Mouse (Mus musculus) stomach, embryonic 16.5 days (tissue): ENCODE results near the gene Ubash3a. TPM values are rescaled to one million over a fixed set of nuclear protein-coding genes. Genes with fewer than 3 reads are reported as not detected.

Source experiments
- ATAC-seq: fragments of 200-750 bp; cut with Nextera tagmentation; 2 replicates; pipeline ENCODE4 v1.8.0; 2017; ENCODE audit warnings: moderate number of reproducible peaks, moderate TSS enrichment; ENCODE audit not compliant: insufficient read depth, low FRiP score
- H3K27ac ChIP-seq: fragments of 300-500 bp; sonication (generic); 2 replicates; pipeline ENCODE4 v1.5.1; 2014; ENCODE audit warnings: low read length
- H3K27me3 ChIP-seq: fragments of 300-500 bp; sonication (generic); 2 replicates; pipeline ENCODE4 v1.6.1; 2014; ENCODE audit warnings: low read length, control low read depth, mixed read lengths; ENCODE audit not compliant: control insufficient read depth, insufficient read depth
- H3K36me3 ChIP-seq: fragments of 300-500 bp; sonication (generic); 2 replicates; pipeline ENCODE4 v1.6.1; 2014; ENCODE audit warnings: low read length; ENCODE audit not compliant: control insufficient read depth, insufficient read depth
- H3K4me1 ChIP-seq: fragments of 300-500 bp; sonication (generic); 2 replicates; pipeline ENCODE4 v1.6.1; 2014; ENCODE audit warnings: low read length, control low read depth, mixed read lengths; ENCODE audit not compliant: control insufficient read depth, insufficient read depth
- H3K4me2 ChIP-seq: fragments of 300-500 bp; sonication (generic); 2 replicates; pipeline ENCODE4 v1.6.1; 2014; ENCODE audit warnings: low read depth, low read length, mixed read lengths
- H3K4me3 ChIP-seq: fragments of 300-500 bp; sonication (generic); replicated peaks from 2 replicates; pipeline ENCODE4 v1.5.1; 2014; ENCODE audit warnings: mild to moderate bottlenecking, low read length
- H3K9ac ChIP-seq: fragments of 300-500 bp; sonication (generic); 2 replicates; pipeline ENCODE4 v1.6.1; 2014; ENCODE audit warnings: low read length
- H3K9me3 ChIP-seq: fragments of 300-500 bp; sonication (generic); replicated peaks from 2 replicates; pipeline ENCODE4 v1.6.1; 2016; ENCODE audit warnings: low read length, control low read depth; ENCODE audit not compliant: control insufficient read depth
- WGBS: fragments of 180-500 bp; shearing (Covaris S2); extraction: QIAGEN DNeasy Blood & Tissue Kit; methylation state at CpG from one replicate; pipeline ENCODE4 v1.1.7; 2014; 5-methylcytosine and 5-hydroxymethylcytosine counted together
- polyA plus RNA-seq: library from polyadenylated mRNA; unstranded; fragments of >200 nt; fragmentation: Nextera tagmentation; extraction: Ambion mirVana; gene quantifications from 2 replicates; pipeline ENCODE4 v1.2.1, GENCODE M21; 2015

Ubash3a gene
- polyA plus RNA-seq, 1 experiment from 2014 or later: 1.1 TPM

- Histone ChIP-seq H3K27me3 (no peaks in the 10 kb centered on the region), H3K4me3 (no peak overlapping the region), H3K9ac (peak overlapping the region; percentile 32), H3K9me3 (no peaks in the 10 kb centered on the region), H3K4me1 (0 out of 2 replicates have a peak, but pooled peaks cover 6% of the 10 kb centered on the region), H3K36me3 (no peaks in the 10 kb centered on the region), H3K4me2 (peak overlapping the region; percentile 32), H3K27ac (peak overlapping the region; percentile 95)
- ATAC-seq: peak; percentile 85
- WGBS: 44% methylated on average over 12 of the region's 12 CpGs
Observed at GRCm38 (mm10) chr17:31183180-31183974, 24.3 kb upstream of the Ubash3a start.

- peak; percentile 65; the same call in 1 of the 2 replicates for ATAC-seq
- Histone ChIP-seq H3K9me3 (no peaks in the 10 kb centered on the region), H3K4me3 (no peak overlapping the region), H3K36me3 (no peaks in the 10 kb centered on the region), H3K9ac (no peak overlapping the region), H3K4me1 (0 out of 2 replicates have a peak, but pooled peaks cover 6% of the 10 kb centered on the region), H3K4me2 (peak overlapping the region; percentile 17; the same call in 1 of the 2 replicates), H3K27ac (peak overlapping the region; percentile 95), H3K27me3 (no peaks in the 10 kb centered on the region)
- WGBS: 67% methylated on average over 12 of the region's 12 CpGs
Observed at GRCm38 (mm10) chr17:31184269-31184990, 23.2 kb upstream of the Ubash3a start.

- H3K9ac ChIP-seq: no peak overlapping the region
- H3K4me3 ChIP-seq: no peak overlapping the region
- H3K4me1 ChIP-seq: no peaks in the 10 kb centered on the region
- no peak for ATAC-seq
- H3K36me3 ChIP-seq: no peaks in the 10 kb centered on the region
- H3K27ac ChIP-seq: no peak overlapping the region
- no peaks in the 10 kb centered on the region for H3K9me3 ChIP-seq
- 23% methylated on average over 4 of the region's 4 CpGs for WGBS
- no peaks in the 10 kb centered on the region for H3K27me3 ChIP-seq
- no peak overlapping the region for H3K4me2 ChIP-seq
Observed at GRCm38 (mm10) chr17:31187370-31187769, 20.3 kb upstream of the Ubash3a start.

DNA sequence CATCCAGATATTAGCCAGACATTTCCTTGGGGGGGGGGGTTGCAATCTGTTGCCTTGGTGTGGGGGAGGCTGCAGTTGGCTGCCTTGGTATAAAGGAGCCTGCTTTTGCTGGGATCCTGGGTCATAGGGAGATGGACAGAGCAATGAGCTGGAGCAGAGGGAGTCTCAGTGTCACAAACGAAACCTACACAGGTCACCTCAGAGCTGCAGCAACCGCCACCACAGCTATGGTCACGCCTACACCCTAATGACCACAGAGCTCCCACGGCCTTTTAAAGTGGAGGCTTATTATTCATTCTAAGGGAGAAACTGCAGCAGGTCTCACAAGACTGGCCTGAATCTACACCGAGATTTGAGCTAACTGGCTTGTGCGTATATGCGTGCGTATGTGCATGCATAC is 15.8 kb upstream of the Ubash3a start:
- Histone ChIP-seq H3K4me3 (no peak overlapping the region), H3K27ac (no peak overlapping the region), H3K4me2 (no peak overlapping the region), H3K36me3 (no peaks in the 10 kb centered on the region), H3K9ac (no peak overlapping the region), H3K4me1 (no peaks in the 10 kb centered on the region), H3K9me3 (no peaks in the 10 kb centered on the region), H3K27me3 (no peaks in the 10 kb centered on the region)
- no peak for ATAC-seq
- WGBS: 68% methylated on average over 8 of the region's 8 CpGs

- Histone ChIP-seq H3K9me3 (no peaks in the 10 kb centered on the region), H3K4me1 (no peaks in the 10 kb centered on the region), H3K27ac (no peak overlapping the region), H3K9ac (no peak overlapping the region), H3K4me3 (no peak overlapping the region), H3K4me2 (no peak overlapping the region), H3K27me3 (no peaks in the 10 kb centered on the region), H3K36me3 (no peaks in the 10 kb centered on the region)
- ATAC-seq: no peak
- 38% methylated on average over 2 of the region's 2 CpGs for whole genome bisulfite sequencing
Observed at GRCm38 (mm10) chr17:31192663-31193062, 15.0 kb upstream of the Ubash3a start.

- whole genome bisulfite sequencing: 65% methylated on average over 9 of the region's 9 CpGs
- peak; percentile 30; the same call in 1 of the 2 replicates for ATAC-seq
- Histone ChIP-seq H3K9ac (no peak overlapping the region), H3K27ac (no peak overlapping the region), H3K36me3 (no peaks in the 10 kb centered on the region), H3K4me1 (no peaks in the 10 kb centered on the region), H3K4me2 (no peak overlapping the region), H3K27me3 (no peaks in the 10 kb centered on the region), H3K9me3 (no peaks in the 10 kb centered on the region), H3K4me3 (no peak overlapping the region)
Observed at GRCm38 (mm10) chr17:31193360-31193759, 14.3 kb upstream of the Ubash3a start.

DNA sequence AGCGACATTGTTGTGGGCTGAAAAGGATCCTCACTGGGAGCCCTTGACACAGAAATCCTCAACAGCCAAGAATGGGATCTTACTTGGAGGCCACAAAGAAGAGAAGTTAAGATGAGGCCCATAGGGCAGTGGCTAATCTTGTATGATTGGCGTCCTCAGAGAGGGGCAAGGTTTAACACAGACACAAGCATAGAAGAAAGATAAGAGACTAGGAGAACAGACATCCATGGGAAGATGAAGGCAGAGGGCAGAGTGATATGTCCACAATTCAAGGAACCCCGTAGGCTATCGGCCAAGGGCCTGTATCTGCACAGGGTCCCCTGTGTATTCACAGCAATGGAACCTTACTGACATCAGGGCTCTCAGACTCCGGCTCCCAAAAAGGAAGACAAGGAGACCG is 12.5 kb upstream of the Ubash3a start:
- no peaks in the 10 kb centered on the region for H3K36me3 ChIP-seq
- WGBS: 87% methylated on average over 6 of the region's 6 CpGs
- no peak overlapping the region for H3K27ac ChIP-seq
- H3K9ac ChIP-seq: no peak overlapping the region
- no peaks in the 10 kb centered on the region for H3K4me1 ChIP-seq
- H3K9me3 ChIP-seq: no peaks in the 10 kb centered on the region
- ATAC-seq: no peak
- H3K27me3 ChIP-seq: no peaks in the 10 kb centered on the region
- H3K4me2 ChIP-seq: no peak overlapping the region
- H3K4me3 ChIP-seq: no peak overlapping the region

DNA sequence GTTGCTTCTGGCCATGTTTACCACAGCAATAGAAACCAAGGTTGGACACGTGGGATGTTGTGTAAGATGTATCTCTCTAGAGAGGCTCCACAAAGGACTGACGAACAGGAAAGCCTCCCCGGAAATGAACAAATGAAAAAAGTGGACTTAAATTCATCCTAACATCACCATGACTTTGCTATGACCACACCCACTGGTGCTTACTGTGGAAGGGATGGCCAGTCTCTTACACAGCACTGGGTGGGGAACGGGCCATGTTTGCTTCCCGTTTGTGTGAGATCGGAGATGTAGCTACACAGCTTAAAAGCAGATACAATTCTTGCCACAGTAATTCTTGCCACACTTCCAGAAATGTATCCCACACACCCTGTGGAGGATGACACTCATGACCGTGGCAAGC is 11.4 kb upstream of the Ubash3a start:
- H3K27ac ChIP-seq: no peak overlapping the region
- no peaks in the 10 kb centered on the region for H3K27me3 ChIP-seq
- H3K4me3 ChIP-seq: no peak overlapping the region
- no peaks in the 10 kb centered on the region for H3K9me3 ChIP-seq
- no peak overlapping the region for H3K4me2 ChIP-seq
- 75% methylated on average over 7 of the region's 7 CpGs for WGBS
- no peak overlapping the region for H3K9ac ChIP-seq
- no peaks in the 10 kb centered on the region for H3K36me3 ChIP-seq
- H3K4me1 ChIP-seq: no peaks in the 10 kb centered on the region
- no peak for ATAC-seq

GRCm38 (mm10) chr17:31198877-31199276 is 8.8 kb upstream of the Ubash3a start, which contains the start of gene Tmprss3:
Gene Tmprss3 (minus strand): TSS chr17:31198977.
- ATAC-seq: no peak
- WGBS: 90% methylated on average over 11 of the region's 11 CpGs

More at GRCm38 (mm10) chr17:31198877-31199276, 8.8 kb upstream of the Ubash3a start, which contains the start of gene Tmprss3:
- no peaks in the 10 kb centered on the region for H3K36me3 ChIP-seq
- H3K27me3 ChIP-seq: no peaks in the 10 kb centered on the region
- H3K27ac ChIP-seq: no peak within 1 kb of the TSS
- H3K9ac ChIP-seq: no peak within 1 kb of the TSS
- H3K9me3 ChIP-seq: no peaks in the 10 kb centered on the region
- H3K4me1 ChIP-seq: no peaks in the 10 kb centered on the region
- H3K4me2 ChIP-seq: no peak within 1 kb of the TSS
- H3K4me3 ChIP-seq: no peak within 1 kb of the TSS
